Mouse (Mus musculus): ENCODE measurements around the gene Glis2. TPM values are rescaled to one million over a fixed set of nuclear protein-coding genes. Genes with fewer than 3 reads are reported as not detected.

Gene Glis2
- total and polyA plus RNA-seq, 3 experiments = 0.59 to 3.3 (median 2.5) TPM

GRCm38 (mm10) chr16:4646831-4647230 lies 52.3 kb downstream of the Glis2 start:
- dilution Hi-C loops (cut with MboI; ENCODE audit: extremely low pct_ligation_motif_present, extremely low pct_unique_long_range_greater_than_20kb, low sequenced_read_pairs) = no loop called here
- in situ Hi-C loops (cut with MboI; ENCODE audit: low pct_ligation_motif_present, low pct_unique_long_range_greater_than_20kb, low sequenced_read_pairs) = loop anchor here (25.0 kb wide), 1 partner anchor 490 kb away; the partner anchor contains the start of genes Ppl and Sec14l5
- Histone ChIP-seq H3K4me1 (ENCODE audit: control insufficient read depth in 1 of 2, insufficient read depth in 2 of 2) (peaks cover under 1 to 4% of the 10 kb centered on the region in 2 experiments; a peak in 2 of 4 replicates), H3K27ac (ENCODE audit: insufficient read depth, low read depth) (no peak overlapping the region), H3K36me3 (replicated peaks in 1 of 2; ENCODE audit: control insufficient read depth in 1 of 2, insufficient read depth in 1 of 2, low read length in 1 of 2) (peaks cover 43 to 98% of the 10 kb centered on the region in 2 experiments), H3K79me2 (replicated peaks; ENCODE audit: control insufficient read depth, extremely low read depth, insufficient read depth, poor library complexity, severe bottlenecking) (no peaks in the 10 kb centered on the region), H3K9me3 (replicated peaks; ENCODE audit: low read length) (no peaks in the 10 kb centered on the region), H3K9ac (ENCODE audit: insufficient read depth, low read depth) (no peak overlapping the region), H3K27me3 (replicated peaks) (no peaks in the 10 kb centered on the region), H3K4me2 (ENCODE audit: insufficient read depth, low read depth, poor library complexity, severe bottlenecking) (no peak overlapping the region), H3K4me3 (replicated peaks in 1 of 3; ENCODE audit: low read depth in 2 of 3, low read length in 2 of 3, poor library complexity in 1 of 3) (no peak overlapping the region)
- TF ChIP-seq USF2 (conservative IDR thresholded peaks at IDR 0.05; ENCODE audit: low read depth, low read length) (no peak), RAD21 (IDR thresholded peaks at IDR 0.05; ENCODE audit: low read depth, low read length) (no peak), TBP (conservative IDR thresholded peaks at IDR 0.05; ENCODE audit: low read depth, low read length) (no peak), MAZ (IDR thresholded peaks at IDR 0.05; ENCODE audit: low read depth, low read length) (no peak), E2F4 (IDR thresholded peaks at IDR 0.05; ENCODE audit: insufficient replicate concordance, low read depth, low read length) (no peak)
- no peak for DNase-seq (ENCODE audit: extremely low read depth)

DNA sequence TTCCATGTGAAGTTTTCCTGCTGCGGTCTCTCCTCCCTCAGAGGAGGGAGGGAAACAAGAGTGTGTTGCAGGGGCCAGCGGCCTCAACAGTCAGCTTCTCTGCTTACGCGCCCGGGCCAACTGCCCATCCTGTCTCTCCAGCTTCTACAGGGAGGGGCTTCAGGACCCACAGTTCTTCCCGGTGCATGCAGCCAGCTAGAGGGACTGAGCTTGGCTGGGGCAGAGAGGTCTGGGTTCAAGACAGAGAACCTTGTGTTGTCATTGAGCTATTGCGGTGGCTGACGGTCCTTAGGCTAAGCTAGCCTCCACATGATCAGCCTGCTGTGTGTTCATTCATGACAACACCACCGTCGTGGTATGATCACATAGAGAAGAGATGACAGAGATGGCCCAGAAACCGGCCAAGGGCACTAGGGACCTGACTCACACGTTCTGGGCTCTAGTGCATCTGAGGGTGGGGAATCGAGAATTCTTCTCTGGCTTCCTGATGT lies 53.2 kb downstream of the Glis2 start:
- DNase-seq (ENCODE audit: extremely low read depth) = no peak
- Histone ChIP-seq H3K4me2 (ENCODE audit: insufficient read depth, low read depth, poor library complexity, severe bottlenecking) (no peak overlapping the region), H3K9ac (ENCODE audit: insufficient read depth, low read depth) (no peak overlapping the region), H3K4me1 (ENCODE audit: control insufficient read depth in 1 of 2, insufficient read depth in 2 of 2) (no peaks in the 10 kb centered on the region), H3K4me3 (replicated peaks in 1 of 3; ENCODE audit: low read depth in 2 of 3, low read length in 2 of 3, poor library complexity in 1 of 3) (no peak overlapping the region), H3K9me3 (replicated peaks; ENCODE audit: low read length) (no peaks in the 10 kb centered on the region), H3K79me2 (replicated peaks; ENCODE audit: control insufficient read depth, extremely low read depth, insufficient read depth, poor library complexity, severe bottlenecking) (no peaks in the 10 kb centered on the region), H3K27me3 (replicated peaks) (no peaks in the 10 kb centered on the region), H3K36me3 (replicated peaks in 1 of 2; ENCODE audit: control insufficient read depth in 1 of 2, insufficient read depth in 1 of 2, low read length in 1 of 2) (peaks cover 52 to 99% of the 10 kb centered on the region in 2 experiments), H3K27ac (ENCODE audit: insufficient read depth, low read depth) (no peak overlapping the region)
- TF ChIP-seq PAX5 (IDR thresholded peaks at IDR 0.05; ENCODE audit: low read length) (no peak), MXI1 (IDR thresholded peaks at IDR 0.05; ENCODE audit: low read depth, low read length) (no peak), ZMIZ1 (IDR thresholded peaks at IDR 0.05; ENCODE audit: low read depth, low read length) (no peak), ZNF384 (IDR thresholded peaks at IDR 0.05; ENCODE audit: low read depth, low read length) (no peak), UBTF (IDR thresholded peaks at IDR 0.05; ENCODE audit: low read depth, low read length) (no peak), RCOR1 (conservative IDR thresholded peaks at IDR 0.05; ENCODE audit: low read depth, low read length) (no peak), JUN (IDR thresholded peaks at IDR 0.05; ENCODE audit: insufficient read depth, low read depth, low read length) (no peak), KAT2A (IDR thresholded peaks at IDR 0.05; ENCODE audit: insufficient replicate concordance, low read length) (no peak), CTCF (conservative IDR thresholded peaks at IDR 0.05 in 1 of 2, IDR thresholded peaks at IDR 0.05 in 1 of 2; ENCODE audit: low read depth in 2 of 2, low read length in 2 of 2) (no peak), USF2 (conservative IDR thresholded peaks at IDR 0.05; ENCODE audit: low read depth, low read length) (no peak), MYC (IDR thresholded peaks at IDR 0.05; ENCODE audit: low read depth, low read length) (no peak), BHLHE40 (IDR thresholded peaks at IDR 0.05; ENCODE audit: low read depth, low read length) (no peak), POLR2A (IDR thresholded peaks at IDR 0.05; ENCODE audit: low read depth, low read length) (no peak), CHD2 (IDR thresholded peaks at IDR 0.05; ENCODE audit: low read length) (no peak), MAZ (IDR thresholded peaks at IDR 0.05; ENCODE audit: low read depth, low read length) (no peak), ELF1 (IDR thresholded peaks at IDR 0.05; ENCODE audit: low read depth, low read length) (no peak), USF1 (IDR thresholded peaks at IDR 0.05; ENCODE audit: low read depth, low read length) (no peak)
- dilution Hi-C loops (cut with MboI; ENCODE audit: extremely low pct_ligation_motif_present, extremely low pct_unique_long_range_greater_than_20kb, low sequenced_read_pairs) (no loop called here), in situ Hi-C loops (cut with MboI; ENCODE audit: low pct_ligation_motif_present, low pct_unique_long_range_greater_than_20kb, low sequenced_read_pairs) (loop anchor here (25.0 kb wide), 1 partner anchor 490 kb away; the partner anchor contains the start of genes Ppl and Sec14l5)

Measured in CH12.LX (cell line).